Comparison of ENCODE assay signal across 12 mouse cellular contexts in the genomic region with DNA sequence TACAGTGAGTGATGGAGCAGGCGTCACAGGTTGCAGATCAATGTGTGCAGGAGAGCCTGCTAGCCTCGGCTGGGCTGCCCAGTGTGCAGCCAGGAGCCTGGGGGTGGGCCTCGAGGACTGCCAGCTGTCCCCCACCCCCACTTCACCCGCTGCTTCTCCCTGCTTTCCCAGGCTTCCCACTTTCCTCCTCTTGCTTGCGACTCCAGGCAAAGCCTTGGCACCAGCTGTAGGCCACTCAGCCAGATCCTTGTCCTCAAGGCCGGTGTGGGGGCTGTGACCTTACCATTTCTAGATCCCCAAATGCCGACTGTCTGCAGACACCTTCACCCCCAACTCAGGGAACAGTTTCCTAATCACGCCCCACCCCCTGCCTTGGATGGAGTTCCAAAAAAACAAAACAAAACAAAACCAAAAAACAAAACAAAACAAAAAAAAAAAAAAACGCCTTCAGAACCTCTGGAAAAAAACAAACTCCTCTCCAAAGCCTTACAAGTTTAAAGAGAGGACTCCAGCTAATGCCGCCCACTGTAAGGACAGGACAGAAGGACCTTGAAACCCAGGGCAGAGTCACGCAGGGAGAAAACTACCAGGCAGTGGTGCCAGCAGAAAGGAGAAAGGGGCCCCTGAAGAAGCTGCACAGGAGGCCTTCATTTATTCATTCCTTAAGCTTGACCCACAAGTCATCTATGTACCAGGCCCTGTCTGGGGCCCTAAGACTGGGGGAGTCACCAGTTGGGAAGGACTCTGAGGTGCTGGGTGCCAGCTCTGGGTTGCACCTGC. TPM values are rescaled to one million over a fixed set of nuclear protein-coding genes. Genes with fewer than 3 reads are reported as not detected.
DNase-seq lines count a peak whose midpoint lies in the region; ATAC-seq lines count a peak whose summit lies in the region.
"Had no signal": no experiment of that assay in that cellular context is flagged by ENCODE, and none has a peak within 500 bp of the region (broad histone marks: within the 10 kb centered on the region; RNA-seq: fewer than 3 reads in every experiment).

No protein-coding gene starts in this region.

- WGBS in heart, embryonic 16.5 days = 17% methylated on average over 11 of the region's 11 CpGs
- 13% methylated on average over 11 of the region's 11 CpGs for WGBS in forebrain, embryonic 16.5 days
- WGBS in midbrain, embryonic 14.5 days = 15% methylated on average over 11 of the region's 11 CpGs

- H3K27me3 ChIP-seq in heart, embryonic 16.5 days (ENCODE audit: control insufficient read depth, insufficient read depth, low read length) = peaks cover 76% of the 10 kb centered on the region
- peaks cover 56% of the 10 kb centered on the region for H3K27me3 ChIP-seq in forebrain, embryonic 16.5 days (replicated peaks; ENCODE audit: control insufficient read depth, insufficient read depth, low read length)
- H3K27me3 ChIP-seq in midbrain, embryonic 14.5 days (ENCODE audit: control insufficient read depth, insufficient read depth, low read length) = peaks cover 69% of the 10 kb centered on the region

- ATAC-seq in heart, embryonic 16.5 days (replicated peaks; ENCODE audit: extremely low read depth, insufficient read depth, low FRiP score) = no peak
- no peak for ATAC-seq in forebrain, embryonic 16.5 days
- ATAC-seq in midbrain, embryonic 14.5 days (ENCODE audit: low FRiP score, low TSS enrichment) = no peak

- H3K27ac ChIP-seq in heart, embryonic 16.5 days (ENCODE audit: low read length) = no peak overlapping the region
- H3K27ac ChIP-seq in forebrain, embryonic 16.5 days (ENCODE audit: low read length) = no peak overlapping the region
- no peak overlapping the region for H3K27ac ChIP-seq in midbrain, embryonic 14.5 days (replicated peaks; ENCODE audit: low read depth, low read length)
- H3K27ac ChIP-seq: macrophage had no signal

- H3K9me3 ChIP-seq in heart, embryonic 16.5 days (replicated peaks; ENCODE audit: control insufficient read depth, low read length) = no peaks in the 10 kb centered on the region; the same call in 1 of the 2 replicates
- no peaks in the 10 kb centered on the region for H3K9me3 ChIP-seq in forebrain, embryonic 16.5 days (ENCODE audit: control insufficient read depth, low read length)
- no peaks in the 10 kb centered on the region for H3K9me3 ChIP-seq in midbrain, embryonic 14.5 days (ENCODE audit: control insufficient read depth, low read length)

- H3K4me3 ChIP-seq in heart, embryonic 16.5 days (ENCODE audit: low read length) = peak overlapping the region; percentile 46; the same call in 1 of the 2 replicates
- H3K4me3 ChIP-seq in forebrain, embryonic 16.5 days (replicated peaks; ENCODE audit: low read length) = no peak overlapping the region; the same call in 1 of the 2 replicates
- H3K4me3 ChIP-seq in midbrain, embryonic 14.5 days (replicated peaks; ENCODE audit: low read depth, low read length) = peak overlapping the region; percentile 39; the same call in 1 of the 2 replicates

- H3K4me2 ChIP-seq in heart, embryonic 16.5 days (ENCODE audit: low read depth, low read length) = no peak overlapping the region
- peak overlapping the region; percentile 89 for H3K4me2 ChIP-seq in forebrain, embryonic 16.5 days (ENCODE audit: low read length)
- H3K4me2 ChIP-seq in midbrain, embryonic 14.5 days (ENCODE audit: low read length) = peak overlapping the region; percentile 61

- DNase-seq in heart, adult 9 months (ENCODE audit: low spot score in 2 of 2) = no peak
- peak; percentile 65 for DNase-seq in adrenal gland, postnatal 10 days
- no peak for DNase-seq in midbrain, embryonic 14.5 days
- no peak for DNase-seq in MN1 (ENCODE audit: low spot score)
- DNase-seq in thymus, postnatal 36 days = no peak
- no peak for DNase-seq in right cerebral cortex, adult 18-20 months
- DNase-seq: embryo, embryonic 11 days had no signal

- H3K4me1 ChIP-seq in heart, embryonic 16.5 days (ENCODE audit: control insufficient read depth, insufficient read depth, low read length) = peaks cover 18% of the 10 kb centered on the region
- peaks cover 44% of the 10 kb centered on the region for H3K4me1 ChIP-seq in forebrain, embryonic 16.5 days (replicated peaks; ENCODE audit: control insufficient read depth, insufficient read depth, low read length)
- H3K4me1 ChIP-seq in midbrain, embryonic 14.5 days (ENCODE audit: control insufficient read depth, insufficient read depth, low read length) = peaks cover 13% of the 10 kb centered on the region

- no peaks in the 10 kb centered on the region for H3K36me3 ChIP-seq in heart, embryonic 16.5 days (ENCODE audit: control insufficient read depth, insufficient read depth)
- no peaks in the 10 kb centered on the region for H3K36me3 ChIP-seq in forebrain, embryonic 16.5 days (ENCODE audit: control insufficient read depth, insufficient read depth)
- no peaks in the 10 kb centered on the region for H3K36me3 ChIP-seq in midbrain, embryonic 14.5 days (ENCODE audit: control insufficient read depth, insufficient read depth, low read length)

- H3K9ac ChIP-seq in heart, embryonic 16.5 days (ENCODE audit: low read length) = no peak overlapping the region
- H3K9ac ChIP-seq in forebrain, embryonic 16.5 days (replicated peaks; ENCODE audit: low read depth, low read length) = no peak overlapping the region
- H3K9ac ChIP-seq in midbrain, embryonic 14.5 days (replicated peaks; ENCODE audit: low read length) = no peak overlapping the region

RNA-seq across cellular contexts. Expression of gene Bcan, which starts 1.0 kb away (rescaled TPM):
- 0.13 and 0.47 TPM in 2 replicates for polyA plus RNA-seq in heart, embryonic 16.5 days (2015; fragmentation: Nextera tagmentation; extraction: Ambion mirVana)
- 10 to 100 TPM; 18.7 to 20.0 TPM for total RNA-seq in adrenal gland, postnatal 10 days (2021)
- 34.8 and 43.6 TPM in 2 replicates for polyA plus RNA-seq in forebrain, embryonic 16.5 days (2015; fragmentation: Nextera tagmentation; extraction: Ambion mirVana)
- 34.3 and 49.7 TPM in 2 replicates for polyA plus RNA-seq in midbrain, embryonic 14.5 days (2014; fragmentation: Nextera tagmentation; extraction: Ambion mirVana)
- polyA plus RNA-seq: macrophage had no signal

RNA-seq across cellular contexts. Expression of gene Hapln2, which starts 26.4 kb away (rescaled TPM):
- 0.18 TPM in 1 of 2 replicates, not detected in the other for polyA plus RNA-seq in heart, embryonic 16.5 days (2015; fragmentation: Nextera tagmentation; extraction: Ambion mirVana)
- not detected for total RNA-seq in adrenal gland, postnatal 10 days (2021)
- polyA plus RNA-seq in forebrain, embryonic 16.5 days (2015; fragmentation: Nextera tagmentation; extraction: Ambion mirVana) = 0.25 and 0.35 TPM in 2 replicates
- polyA plus RNA-seq in midbrain, embryonic 14.5 days (2014; fragmentation: Nextera tagmentation; extraction: Ambion mirVana) = 0.47 and 0.57 TPM in 2 replicates
- total RNA-seq: heart, adult 8-10 months had no signal
- polyA plus RNA-seq: macrophage; small intestine, adult 2 months had no signal

RNA-seq across cellular contexts. Expression of gene Nes, which starts 30.1 kb away (rescaled TPM):
- polyA plus RNA-seq in heart, embryonic 16.5 days (2015; fragmentation: Nextera tagmentation; extraction: Ambion mirVana) = 9.5 and 13.4 TPM in 2 replicates
- total RNA-seq in adrenal gland, postnatal 10 days (2021) = 10 to 100 TPM; 17.7 to 23.3 TPM
- 35.7 and 41.6 TPM in 2 replicates for polyA plus RNA-seq in forebrain, embryonic 16.5 days (2015; fragmentation: Nextera tagmentation; extraction: Ambion mirVana)
- 19.0 and 28.8 TPM in 2 replicates for polyA plus RNA-seq in midbrain, embryonic 14.5 days (2014; fragmentation: Nextera tagmentation; extraction: Ambion mirVana)

RNA-seq across cellular contexts. Expression of gene Gpatch4, which starts 41.9 kb away (rescaled TPM):
- 19.3 and 21.3 TPM in 2 replicates for polyA plus RNA-seq in heart, embryonic 16.5 days (2015; fragmentation: Nextera tagmentation; extraction: Ambion mirVana)
- 10 to 100 TPM; 12.1 to 12.4 TPM for total RNA-seq in adrenal gland, postnatal 10 days (2021)
- polyA plus RNA-seq in forebrain, embryonic 16.5 days (2015; fragmentation: Nextera tagmentation; extraction: Ambion mirVana) = 32.5 and 36.3 TPM in 2 replicates
- polyA plus RNA-seq in midbrain, embryonic 14.5 days (2014; fragmentation: Nextera tagmentation; extraction: Ambion mirVana) = 22.9 and 30.3 TPM in 2 replicates

RNA-seq across cellular contexts. Expression of gene Crabp2, which starts 52.5 kb away (rescaled TPM):
- polyA plus RNA-seq in heart, embryonic 16.5 days (2015; fragmentation: Nextera tagmentation; extraction: Ambion mirVana) = 7.8 and 10.1 TPM in 2 replicates
- under 1 TPM; 0.48 to 0.76 TPM for total RNA-seq in adrenal gland, postnatal 10 days (2021)
- 18.9 and 19.4 TPM in 2 replicates for polyA plus RNA-seq in forebrain, embryonic 16.5 days (2015; fragmentation: Nextera tagmentation; extraction: Ambion mirVana)
- 28.3 and 42.4 TPM in 2 replicates for polyA plus RNA-seq in midbrain, embryonic 14.5 days (2014; fragmentation: Nextera tagmentation; extraction: Ambion mirVana)
- total RNA-seq: heart, adult 8-10 months had no signal
- polyA plus RNA-seq: macrophage; small intestine, adult 2 months had no signal

Comparison
In these comparisons a context has a peak if more than half of its experiments do, and no peak if none do; other contexts are left out.
1. RNA of gene Bcan, which starts 1.0 kb away (polyA plus RNA-seq): 34.8 to 43.6 TPM in forebrain, embryonic 16.5 days and 34.3 to 49.7 TPM in midbrain, embryonic 14.5 days; 0.13 to 0.47 TPM in heart, embryonic 16.5 days; every median in the first group is over 10 times any median in the second.